Mouse (Mus musculus) neural tube, embryonic 12.5 days (tissue): ENCODE measurements at regions not wholly inside any gene's neighbourhood (a gene's known extent, or its start where the extent isn't known, plus 50 kb on each side); places are given as distances from the start of the nearest gene placed in this dataset. TPM values are rescaled to one million over a fixed set of nuclear protein-coding genes. Genes with fewer than 3 reads are reported as not detected.

Experiments
- ATAC-seq: fragments of 200-750 bp; cut with Nextera tagmentation; 2 replicates; pipeline ENCODE4 v1.8.0; 2017; ENCODE audit warnings: low read depth, mild to moderate bottlenecking, moderate TSS enrichment, moderate library complexity; ENCODE audit not compliant: low FRiP score
- H3K27ac ChIP-seq: fragments of 300-500 bp; sonication (generic); 2 replicates; pipeline ENCODE4 v1.5.1; 2016
- H3K27me3 ChIP-seq: fragments of 300-500 bp; sonication (generic); replicated peaks from 2 replicates; pipeline ENCODE4 v1.6.1; 2016; ENCODE audit warnings: mild to moderate bottlenecking
- H3K36me3 ChIP-seq: fragments of 300-500 bp; sonication (generic); 2 replicates; pipeline ENCODE4 v1.6.1; 2016; ENCODE audit warnings: mild to moderate bottlenecking
- H3K4me1 ChIP-seq: fragments of 300-500 bp; sonication (generic); 2 replicates; pipeline ENCODE4 v1.6.1; 2016
- H3K4me2 ChIP-seq: fragments of 300-500 bp; sonication (generic); replicated peaks from 2 replicates; pipeline ENCODE4 v1.6.1; 2016; ENCODE audit warnings: mild to moderate bottlenecking
- H3K4me3 ChIP-seq: fragments of 300-500 bp; sonication (generic); 2 replicates; pipeline ENCODE4 v1.5.1; 2016
- H3K9ac ChIP-seq: fragments of 300-500 bp; sonication (generic); 2 replicates; pipeline ENCODE4 v1.6.1; 2016; ENCODE audit warnings: mild to moderate bottlenecking
- H3K9me3 ChIP-seq: fragments of 300-500 bp; sonication (generic); 2 replicates; pipeline ENCODE4 v1.6.1; 2016; ENCODE audit warnings: mild to moderate bottlenecking
- WGBS: fragments of 180-500 bp; shearing (Covaris S2); methylation state at CpG from one replicate; pipeline ENCODE4 v1.1.7; 2016; 5-methylcytosine and 5-hydroxymethylcytosine counted together
- microRNA-seq: library from miRNA; unstranded; fragments of <30 nt; microRNA quantifications from one replicate; pipeline ENCODE4, GENCODE M21; 2017

DNA sequence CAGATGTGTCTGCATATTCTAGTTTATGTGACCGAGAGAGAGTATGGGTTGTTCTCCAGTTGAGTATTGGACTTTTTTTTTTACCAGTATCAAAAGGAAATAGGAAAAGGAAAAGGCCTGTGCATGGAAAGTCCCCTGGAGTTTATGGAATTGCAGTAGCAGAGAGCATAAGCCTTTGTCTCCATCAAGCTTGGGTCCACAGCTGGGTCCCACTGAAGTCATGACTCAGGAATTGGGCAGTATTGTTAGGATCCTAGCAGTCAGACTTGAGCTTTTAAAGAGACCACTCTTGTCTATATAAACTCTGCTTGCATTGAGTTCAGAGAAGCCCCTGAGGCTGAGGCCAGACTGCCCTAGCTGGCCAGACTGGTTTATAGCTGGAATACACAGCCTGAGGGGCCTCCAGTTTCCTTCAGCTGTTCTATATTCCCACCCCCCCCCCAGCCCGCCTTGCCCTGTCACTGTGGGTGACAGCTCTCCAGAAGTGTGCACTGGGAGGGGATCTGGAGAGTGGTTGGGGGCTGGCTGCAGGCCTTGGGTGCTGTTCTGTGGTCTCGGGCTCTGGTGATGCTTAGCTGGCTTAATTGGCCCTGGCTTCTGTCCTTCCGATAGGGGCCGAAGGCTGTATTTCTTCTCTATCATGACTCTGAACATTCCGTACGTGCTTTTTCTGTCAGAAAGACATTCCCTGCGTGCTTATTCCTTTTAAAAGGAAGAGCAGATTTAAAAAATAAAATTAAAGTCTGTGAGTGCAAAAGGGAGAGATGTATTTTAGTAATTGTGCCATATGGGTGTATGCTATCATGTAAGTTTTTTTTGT, 1130.8 kb upstream of the A1bg start:
- Histone ChIP-seq H3K36me3 (no peaks in the 10 kb centered on the region), H3K9ac (no peak overlapping the region), H3K27ac (no peak overlapping the region), H3K9me3 (0 out of 2 replicates have a peak, but pooled peaks cover 4% of the 10 kb centered on the region), H3K4me3 (no peak overlapping the region), H3K4me2 (no peak overlapping the region), H3K27me3 (no peaks in the 10 kb centered on the region), H3K4me1 (no peaks in the 10 kb centered on the region)
- WGBS, result 74% methylated on average over 8 of the region's 8 CpGs
- ATAC-seq, result peak; percentile 41

DNA sequence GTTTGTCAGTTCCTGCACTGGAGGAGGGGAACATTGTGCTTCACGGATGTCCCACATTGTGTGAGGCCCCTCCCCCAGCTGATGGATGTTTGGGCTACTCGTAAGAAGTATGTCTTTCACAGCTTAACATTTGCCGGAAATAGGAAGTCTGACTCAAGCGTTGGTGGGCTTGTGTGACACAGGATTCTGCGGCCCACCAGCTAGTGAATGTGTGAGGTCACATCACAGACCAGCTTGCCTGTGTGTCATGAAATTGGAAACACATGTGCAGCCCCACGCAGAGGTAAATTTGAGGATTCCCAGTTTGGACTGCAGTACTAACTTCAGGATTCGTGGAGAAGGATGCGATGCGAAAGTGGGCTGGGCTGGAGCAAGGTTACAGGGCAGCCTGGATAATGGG, 1126.6 kb upstream of the A1bg start:
- Histone ChIP-seq H3K4me2 (no peak overlapping the region), H3K27me3 (no peaks in the 10 kb centered on the region), H3K4me1 (no peaks in the 10 kb centered on the region), H3K9me3 (0 out of 2 replicates have a peak, but pooled peaks cover 4% of the 10 kb centered on the region), H3K27ac (no peak overlapping the region), H3K36me3 (no peaks in the 10 kb centered on the region), H3K9ac (no peak overlapping the region), H3K4me3 (no peak overlapping the region)
- WGBS, result 77% methylated on average over 9 of the region's 9 CpGs
- no peak for ATAC-seq

DNA sequence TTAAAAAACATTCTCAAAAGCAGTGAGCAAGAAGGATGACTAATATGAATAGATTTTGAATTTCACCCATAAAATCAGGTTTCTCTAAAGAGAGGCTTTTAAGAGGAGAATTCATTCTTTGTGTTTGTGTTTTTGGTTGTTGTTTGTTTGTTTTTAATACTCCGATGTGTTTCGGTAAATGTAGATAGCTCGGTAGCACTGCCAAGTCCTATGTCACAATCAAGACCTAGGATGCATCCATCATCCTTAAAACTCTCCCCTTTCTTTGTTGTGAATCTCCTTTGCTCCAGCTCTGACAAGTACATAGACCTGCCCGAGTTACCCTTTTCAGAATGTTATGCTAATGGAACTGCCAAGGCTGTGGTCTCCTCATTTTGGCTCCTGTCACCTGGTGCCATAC, 1126.2 kb upstream of the A1bg start:
- Histone ChIP-seq H3K9ac (no peak overlapping the region), H3K27me3 (no peaks in the 10 kb centered on the region), H3K36me3 (no peaks in the 10 kb centered on the region), H3K9me3 (0 out of 2 replicates have a peak, but pooled peaks cover 4% of the 10 kb centered on the region), H3K27ac (no peak overlapping the region), H3K4me2 (no peak overlapping the region), H3K4me3 (no peak overlapping the region), H3K4me1 (no peaks in the 10 kb centered on the region)
- 86% methylated on average over 4 of the region's 4 CpGs for WGBS
- no peak for ATAC-seq

DNA sequence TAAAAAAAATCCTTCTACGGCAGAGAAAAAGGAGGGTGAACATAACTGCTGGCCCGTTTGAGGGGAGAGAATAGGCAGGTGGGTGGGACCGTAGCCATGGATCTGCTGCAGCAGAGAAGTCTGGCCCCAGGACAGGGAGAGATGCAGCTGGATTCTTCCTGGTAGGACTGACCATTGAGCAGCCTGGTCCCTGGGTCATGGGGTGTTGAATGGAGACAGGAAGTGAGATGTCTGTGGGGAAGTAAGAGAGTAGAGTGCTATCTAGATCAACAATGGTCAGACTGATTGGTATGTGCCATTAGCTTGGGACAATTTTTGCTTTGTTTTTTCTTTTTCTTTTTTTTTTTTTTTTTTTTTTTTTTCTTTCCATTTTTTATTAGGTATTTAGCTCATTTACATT, 1123.5 kb upstream of the A1bg start:
- no peak for ATAC-seq
- no peak overlapping the region for H3K27ac ChIP-seq
- no peaks in the 10 kb centered on the region for H3K36me3 ChIP-seq
- no peak overlapping the region for H3K4me3 ChIP-seq
- H3K4me1 ChIP-seq, result no peaks in the 10 kb centered on the region
- H3K27me3 ChIP-seq, result no peaks in the 10 kb centered on the region
- H3K9ac ChIP-seq, result no peak overlapping the region
- 0 out of 2 replicates have a peak, but pooled peaks cover 4% of the 10 kb centered on the region for H3K9me3 ChIP-seq
- H3K4me2 ChIP-seq, result no peak overlapping the region
- WGBS, result 92% methylated on average over 3 of the region's 3 CpGs

DNA sequence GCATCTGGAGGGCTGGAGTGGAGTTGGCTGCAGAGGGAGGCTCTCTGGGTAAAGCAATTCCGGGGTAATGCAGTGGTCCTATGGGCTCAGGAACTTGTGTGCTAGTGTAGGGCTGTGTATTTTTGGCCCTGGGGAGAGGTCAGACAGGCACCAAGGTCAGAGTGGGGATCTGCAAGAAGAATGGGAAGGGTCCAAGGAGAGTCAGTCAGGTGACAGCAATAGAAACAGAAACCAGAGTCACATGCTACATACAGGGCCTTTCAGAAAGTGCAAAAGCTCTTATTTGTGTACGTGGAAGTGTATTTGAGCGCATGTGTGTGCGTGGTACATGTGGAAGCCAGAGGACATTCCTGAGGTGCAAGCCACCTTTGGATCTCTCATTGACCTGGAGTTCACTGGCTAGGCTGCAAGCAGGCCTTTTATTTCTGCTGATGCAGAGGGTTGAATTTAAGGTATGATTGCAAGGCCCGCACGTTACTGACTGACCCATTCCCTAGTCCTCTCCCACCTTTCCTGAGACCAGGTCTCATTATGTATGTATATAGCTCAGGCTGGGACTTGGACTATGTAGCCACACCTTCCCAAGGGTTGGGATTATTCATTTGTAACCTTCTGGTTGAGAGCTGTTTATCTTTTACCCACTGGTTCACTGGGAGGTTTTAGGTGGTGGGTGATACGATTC, 1122.0 kb upstream of the A1bg start:
- H3K4me3 ChIP-seq, result no peak overlapping the region
- H3K9me3 ChIP-seq, result no peaks in the 10 kb centered on the region
- no peaks in the 10 kb centered on the region for H3K27me3 ChIP-seq
- 91% methylated on average over 7 of the region's 7 CpGs for WGBS
- no peaks in the 10 kb centered on the region for H3K36me3 ChIP-seq
- no peak for ATAC-seq
- no peak overlapping the region for H3K27ac ChIP-seq
- no peak overlapping the region for H3K9ac ChIP-seq
- no peak overlapping the region for H3K4me2 ChIP-seq
- H3K4me1 ChIP-seq, result no peaks in the 10 kb centered on the region

DNA sequence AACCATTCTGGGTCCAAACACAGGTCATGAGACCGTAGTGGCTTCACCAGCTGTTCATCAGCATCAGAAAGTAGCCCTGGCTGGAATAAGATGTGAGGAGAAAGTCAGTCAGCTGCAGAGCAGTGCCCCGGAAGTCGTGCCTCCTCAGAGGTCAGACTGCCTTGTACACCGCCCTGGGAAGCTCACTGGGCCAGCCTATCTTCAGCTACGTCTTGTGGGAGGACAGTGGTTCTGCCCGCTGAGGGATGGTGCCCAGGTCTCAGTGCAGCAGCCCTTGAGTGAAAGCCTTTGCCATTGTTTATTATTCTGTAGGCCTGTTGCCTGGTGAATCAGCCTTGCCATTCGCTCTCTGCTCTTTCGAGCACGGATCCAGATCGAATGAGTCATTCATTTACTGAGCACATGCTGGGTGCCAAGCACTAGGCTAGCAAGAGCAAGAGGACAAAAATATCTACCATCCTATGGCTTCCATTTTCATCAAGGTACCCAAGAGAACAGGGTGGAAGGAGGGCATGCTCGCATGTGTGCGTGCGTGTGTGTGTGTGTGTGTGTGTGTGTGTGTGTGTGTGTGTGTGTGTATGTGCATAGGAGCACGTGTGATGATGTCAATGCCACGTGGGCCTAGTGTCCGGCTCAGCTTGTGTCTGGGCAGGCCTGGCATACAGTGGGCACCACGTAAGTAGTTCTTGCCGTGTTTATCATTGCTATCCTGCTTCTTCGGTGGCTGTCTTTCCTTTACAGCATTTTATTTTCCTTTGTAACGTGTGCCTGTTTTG, 1121.0 kb upstream of the A1bg start:
- Histone ChIP-seq H3K36me3 (no peaks in the 10 kb centered on the region), H3K27me3 (no peaks in the 10 kb centered on the region; the same call in 1 of the 2 replicates), H3K4me3 (no peak overlapping the region), H3K27ac (no peak overlapping the region), H3K4me2 (no peak overlapping the region), H3K9ac (no peak overlapping the region), H3K4me1 (no peaks in the 10 kb centered on the region), H3K9me3 (no peaks in the 10 kb centered on the region)
- 82% methylated on average over 20 of the region's 20 CpGs for whole genome bisulfite sequencing
- no peak for ATAC-seq

DNA sequence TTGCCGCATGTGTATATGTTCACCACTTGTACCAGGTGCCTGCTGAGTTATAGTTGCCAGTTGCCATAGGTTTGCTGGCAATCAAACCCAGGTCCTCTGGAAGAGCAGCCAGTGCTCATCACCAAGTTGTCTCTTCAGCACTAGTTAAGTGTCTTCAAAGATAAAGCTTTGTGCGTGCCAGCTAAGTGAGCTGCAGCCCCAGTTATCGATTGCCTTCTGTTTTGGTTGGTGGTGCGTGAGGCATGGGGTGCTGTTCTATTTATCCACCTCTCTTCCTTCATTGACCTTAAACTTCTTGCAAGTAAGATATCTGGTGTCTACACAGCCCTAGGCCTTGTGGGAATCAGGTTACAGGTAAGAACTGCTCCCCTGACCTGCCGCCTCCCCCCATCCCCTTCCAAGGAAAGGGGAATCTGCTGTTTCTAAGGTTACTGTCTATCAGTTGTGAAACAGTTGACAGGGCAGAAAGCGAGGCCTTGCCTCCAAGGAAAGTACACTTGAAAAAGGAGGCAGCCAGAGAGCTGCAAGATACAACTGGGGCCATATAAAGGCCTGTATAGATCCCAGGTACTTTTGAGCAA, 1120.2 kb upstream of the A1bg start:
- Histone ChIP-seq H3K9ac (no peak overlapping the region), H3K27me3 (no peaks in the 10 kb centered on the region; the same call in 1 of the 2 replicates), H3K27ac (no peak overlapping the region), H3K4me1 (peaks cover 5% of the 10 kb centered on the region), H3K4me2 (no peak overlapping the region), H3K36me3 (no peaks in the 10 kb centered on the region), H3K4me3 (no peak overlapping the region), H3K9me3 (no peaks in the 10 kb centered on the region)
- no peak for ATAC-seq
- 91% methylated on average over 6 of the region's 6 CpGs for WGBS

Small RNAs in the stretch of these regions (microRNA-seq; reads per million reads assigned to microRNA genes)
- gene Gm24810, result not detected
